Mouse (Mus musculus): Measurements from ENCODE around the gene Wdr59. TPM values are rescaled to one million over a fixed set of nuclear protein-coding genes. Genes with fewer than 3 reads are reported as not detected.
"Not testable (repeated sequence)": the region's sequence is repeated elsewhere in the genome, so short reads cannot be mapped to it uniquely, and the experiment has no call there.

Wdr59 gene
- polyA plus RNA-seq, 1 experiment from 2014 or later: 2.3 TPM

- no peak overlapping the region for H3K27ac ChIP-seq (ENCODE audit: low read length)
- DNase-seq (ENCODE audit: low spot score): peak; percentile 20
- no peaks in the 10 kb centered on the region for H3K4me1 ChIP-seq (ENCODE audit: insufficient read depth, low read depth, low read length)
- no peak overlapping the region for H3K9ac ChIP-seq (replicated peaks; ENCODE audit: low read depth)
- H3K27me3 ChIP-seq (replicated peaks; ENCODE audit: insufficient read depth, low read length): no peaks in the 10 kb centered on the region
- no peak overlapping the region for H3K4me3 ChIP-seq (ENCODE audit: low read depth, low read length)
- no peaks in the 10 kb centered on the region for H3K9me3 ChIP-seq (ENCODE audit: low read length)
- no peaks in the 10 kb centered on the region for H3K36me3 ChIP-seq (ENCODE audit: insufficient read depth, low read length)
- 42% methylated on average over 4 of the region's 4 CpGs for WGBS
- TF ChIP-seq EP300 (IDR thresholded peaks at IDR 0.05) (peak; percentile 48; the same call in 1 of the 2 replicates), CTCF (IDR thresholded peaks at IDR 0.05) (no peak)
- peak; percentile 64 for ATAC-seq
- H3K4me2 ChIP-seq (replicated peaks; ENCODE audit: low read depth, low read length): no peak overlapping the region
Observed at GRCm38 (mm10) chr8:111510401-111510800, 11.5 kb downstream of the Wdr59 start.

GRCm38 (mm10) chr8:111509278-111509677 lies 12.6 kb downstream of the Wdr59 start:
- peak; percentile 48 for DNase-seq (ENCODE audit: low spot score)
- Histone ChIP-seq H3K4me3 (ENCODE audit: low read depth, low read length) (no peak overlapping the region), H3K4me2 (replicated peaks; ENCODE audit: low read depth, low read length) (no peak overlapping the region), H3K4me1 (ENCODE audit: insufficient read depth, low read depth, low read length) (no peaks in the 10 kb centered on the region), H3K9ac (replicated peaks; ENCODE audit: low read depth) (no peak overlapping the region), H3K27me3 (replicated peaks; ENCODE audit: insufficient read depth, low read length) (no peaks in the 10 kb centered on the region), H3K9me3 (ENCODE audit: low read length) (no peaks in the 10 kb centered on the region), H3K36me3 (ENCODE audit: insufficient read depth, low read length) (no peaks in the 10 kb centered on the region), H3K27ac (ENCODE audit: low read length) (no peak overlapping the region)
- TF ChIP-seq EP300 (IDR thresholded peaks at IDR 0.05) (peak; percentile 93), CTCF (IDR thresholded peaks at IDR 0.05) (no peak)
- peak; percentile 72 for ATAC-seq
- WGBS: 71% methylated on average over 11 of the region's 11 CpGs

- ATAC-seq: peak; percentile 70
Observed at GRCm38 (mm10) chr8:111508566-111508965, 13.3 kb downstream of the Wdr59 start.

GRCm38 (mm10) chr8:111501724-111502464 lies 20.0 kb downstream of the Wdr59 start:
- Histone ChIP-seq H3K27ac (ENCODE audit: low read length) (no peak overlapping the region), H3K9ac (replicated peaks; ENCODE audit: low read depth) (no peak overlapping the region), H3K9me3 (ENCODE audit: low read length) (no peaks in the 10 kb centered on the region), H3K4me2 (replicated peaks; ENCODE audit: low read depth, low read length) (no peak overlapping the region), H3K27me3 (replicated peaks; ENCODE audit: insufficient read depth, low read length) (no peaks in the 10 kb centered on the region), H3K4me3 (ENCODE audit: low read depth, low read length) (no peak overlapping the region), H3K36me3 (ENCODE audit: insufficient read depth, low read length) (peaks cover 7% of the 10 kb centered on the region; the same call in 1 of the 2 replicates), H3K4me1 (ENCODE audit: insufficient read depth, low read depth, low read length) (no peaks in the 10 kb centered on the region)
- 37% methylated on average over 11 of the region's 11 CpGs for WGBS
- ATAC-seq (peak; percentile 23), DNase-seq (ENCODE audit: low spot score) (no peak)
- TF ChIP-seq EP300 (IDR thresholded peaks at IDR 0.05): no peak
- no peak; the same call in 1 of the 2 replicates for TF ChIP-seq CTCF (IDR thresholded peaks at IDR 0.05)

More at GRCm38 (mm10) chr8:111508566-111508965, 13.3 kb downstream of the Wdr59 start:
- H3K27me3 ChIP-seq (replicated peaks; ENCODE audit: insufficient read depth, low read length): no peaks in the 10 kb centered on the region
- DNase-seq (ENCODE audit: low spot score): peak; percentile 55
- no peaks in the 10 kb centered on the region for H3K4me1 ChIP-seq (ENCODE audit: insufficient read depth, low read depth, low read length)
- H3K4me3 ChIP-seq (ENCODE audit: low read depth, low read length): no peak overlapping the region
- no peaks in the 10 kb centered on the region for H3K9me3 ChIP-seq (ENCODE audit: low read length)
- H3K4me2 ChIP-seq (replicated peaks; ENCODE audit: low read depth, low read length): no peak overlapping the region
- no peaks in the 10 kb centered on the region for H3K36me3 ChIP-seq (ENCODE audit: insufficient read depth, low read length)
- WGBS: 11% methylated on average over 2 of the region's 2 CpGs
- H3K27ac ChIP-seq (ENCODE audit: low read length): no peak overlapping the region
- TF ChIP-seq EP300 (IDR thresholded peaks at IDR 0.05): no peak
- no peak for TF ChIP-seq CTCF (IDR thresholded peaks at IDR 0.05)
- H3K9ac ChIP-seq (replicated peaks; ENCODE audit: low read depth): no peak overlapping the region

- H3K36me3 ChIP-seq (ENCODE audit: insufficient read depth, low read length): peaks cover 12% of the 10 kb centered on the region; the same call in 1 of the 2 replicates
- H3K27me3 ChIP-seq (replicated peaks; ENCODE audit: insufficient read depth, low read length); DNase-seq (ENCODE audit: low spot score); H3K9me3 ChIP-seq (ENCODE audit: low read length); H3K4me3 ChIP-seq (ENCODE audit: low read depth, low read length); ATAC-seq; H3K9ac ChIP-seq (replicated peaks; ENCODE audit: low read depth); H3K27ac ChIP-seq (ENCODE audit: low read length); H3K4me1 ChIP-seq (ENCODE audit: insufficient read depth, low read depth, low read length); H3K4me2 ChIP-seq (replicated peaks; ENCODE audit: low read depth, low read length): not testable (repeated sequence)
- WGBS: 76% methylated on average over 4 of the region's 6 CpGs
Observed at GRCm38 (mm10) chr8:111498249-111498648, 23.6 kb downstream of the Wdr59 start.

GRCm38 (mm10) chr8:111496326-111496725 lies 25.6 kb downstream of the Wdr59 start:
- Histone ChIP-seq H3K4me1 (ENCODE audit: insufficient read depth, low read depth, low read length) (no peaks in the 10 kb centered on the region), H3K27ac (ENCODE audit: low read length) (peak overlapping the region; percentile 64), H3K9me3 (ENCODE audit: low read length) (no peaks in the 10 kb centered on the region), H3K36me3 (ENCODE audit: insufficient read depth, low read length) (peaks cover 12% of the 10 kb centered on the region; the same call in 1 of the 2 replicates), H3K4me2 (replicated peaks; ENCODE audit: low read depth, low read length) (no peak overlapping the region), H3K4me3 (ENCODE audit: low read depth, low read length) (no peak overlapping the region), H3K9ac (replicated peaks; ENCODE audit: low read depth) (no peak overlapping the region), H3K27me3 (replicated peaks; ENCODE audit: insufficient read depth, low read length) (no peaks in the 10 kb centered on the region)
- TF ChIP-seq EP300 (IDR thresholded peaks at IDR 0.05) (0 out of 2 replicates have a peak, but pooled peaks have one; percentile 39), CTCF (IDR thresholded peaks at IDR 0.05) (no peak)
- 77% methylated on average over 7 of the region's 7 CpGs for WGBS
- peak; percentile 23 for DNase-seq (ENCODE audit: low spot score)
- peak; percentile 87 for ATAC-seq

All from lung, postnatal 0 days (tissue).